Mouse (Mus musculus) megakaryocyte, embryonic 14.5 days (primary cell): ENCODE measurements around the gene Hc. TPM values are rescaled to one million over a fixed set of nuclear protein-coding genes. Genes with fewer than 3 reads are reported as not detected.

ENCODE experiments used
- H3K27me3 ChIP-seq: replicated peaks from 2 replicates; pipeline ENCODE3; 2012; ENCODE audit warnings: inconsistent platforms
- H3K36me3 ChIP-seq: replicated peaks from 2 replicates; pipeline ENCODE3; 2012; ENCODE audit warnings: low read length, inconsistent platforms, mixed read lengths
- H3K4me1 ChIP-seq: 2 replicates; pipeline ENCODE4 v1.6.1; 2012; ENCODE audit warnings: inconsistent platforms
- H3K4me3 ChIP-seq: replicated peaks from 2 replicates; pipeline ENCODE3; 2012; ENCODE audit warnings: moderate library complexity, mild to moderate bottlenecking, inconsistent platforms
- H3K9me3 ChIP-seq: 2 replicates; pipeline ENCODE4 v1.6.1; 2012; ENCODE audit warnings: inconsistent platforms
- FLI1 ChIP-seq: IDR thresholded peaks from 2 replicates; pipeline ENCODE4 v1.6.1; 2012; ENCODE audit warnings: low read length, inconsistent platforms, mixed read lengths
- GATA1 ChIP-seq: IDR thresholded peaks from 3 replicates; pipeline ENCODE4 v1.6.1; 2012; ENCODE audit warnings: mixed read lengths, low read length, inconsistent platforms, borderline replicate concordance
- polyA plus RNA-seq: library from polyadenylated mRNA; stranded (reverse); fragments of >175 nt; gene quantifications from 2 replicates; pipeline ENCODE4 v1.2.3, GENCODE M21; 2012; ENCODE audit warnings: low replicate concordance; ENCODE audit not compliant: insufficient read depth

Hc gene
- polyA plus RNA-seq, 1 experiment, result not detected

GRCm38 (mm10) chr2:34998956-34999355 lies 62.3 kb downstream of the Hc start:
- no peaks in the 10 kb centered on the region for H3K9me3 ChIP-seq
- peaks cover 25% of the 10 kb centered on the region for H3K27me3 ChIP-seq
- no peak for TF ChIP-seq FLI1
- no peak for TF ChIP-seq GATA1
- no peak overlapping the region for H3K4me3 ChIP-seq
- peaks cover 9% of the 10 kb centered on the region for H3K4me1 ChIP-seq
- no peaks in the 10 kb centered on the region for H3K36me3 ChIP-seq

GRCm38 (mm10) chr2:34996506-34996905 lies 64.7 kb downstream of the Hc start:
- H3K27me3 ChIP-seq, result peaks cover 30% of the 10 kb centered on the region
- no peaks in the 10 kb centered on the region for H3K36me3 ChIP-seq
- H3K9me3 ChIP-seq, result no peaks in the 10 kb centered on the region
- H3K4me1 ChIP-seq, result peaks cover 6% of the 10 kb centered on the region
- no peak overlapping the region for H3K4me3 ChIP-seq
- TF ChIP-seq GATA1 (no peak), FLI1 (no peak)

- no peak overlapping the region for H3K4me3 ChIP-seq
- H3K36me3 ChIP-seq, result no peaks in the 10 kb centered on the region
- no peaks in the 10 kb centered on the region for H3K4me1 ChIP-seq
- H3K27me3 ChIP-seq, result peaks cover 35% of the 10 kb centered on the region
- no peaks in the 10 kb centered on the region for H3K9me3 ChIP-seq
- no peak for TF ChIP-seq GATA1
Observed at GRCm38 (mm10) chr2:34993696-34994356, 67.4 kb downstream of the Hc start.

- H3K4me1 ChIP-seq, result no peaks in the 10 kb centered on the region
- no peak for TF ChIP-seq FLI1
- no peak for TF ChIP-seq GATA1
- H3K9me3 ChIP-seq, result no peaks in the 10 kb centered on the region
- no peak overlapping the region for H3K4me3 ChIP-seq
- H3K27me3 ChIP-seq, result peaks cover 33% of the 10 kb centered on the region
- no peaks in the 10 kb centered on the region for H3K36me3 ChIP-seq
Observed at GRCm38 (mm10) chr2:34992729-34993695, 68.2 kb downstream of the Hc start.

GRCm38 (mm10) chr2:34991966-34992365 lies 69.3 kb downstream of the Hc start:
- Histone ChIP-seq H3K4me3 (no peak overlapping the region), H3K4me1 (no peaks in the 10 kb centered on the region), H3K9me3 (no peaks in the 10 kb centered on the region), H3K36me3 (no peaks in the 10 kb centered on the region), H3K27me3 (peaks cover 33% of the 10 kb centered on the region)
- TF ChIP-seq FLI1 (no peak), GATA1 (no peak)

GRCm38 (mm10) chr2:34989749-34990148 lies 71.5 kb downstream of the Hc start:
- peaks cover 4% of the 10 kb centered on the region; the same call in 1 of the 2 replicates for H3K4me1 ChIP-seq
- no peaks in the 10 kb centered on the region for H3K9me3 ChIP-seq
- H3K27me3 ChIP-seq, result peaks cover 24% of the 10 kb centered on the region
- TF ChIP-seq GATA1 (no peak), FLI1 (no peak)
- H3K4me3 ChIP-seq, result no peak overlapping the region
- H3K36me3 ChIP-seq, result no peaks in the 10 kb centered on the region

GRCm38 (mm10) chr2:34987595-34987994 lies 73.6 kb downstream of the Hc start:
- H3K27me3 ChIP-seq, result peaks cover 13% of the 10 kb centered on the region
- no peak overlapping the region for H3K4me3 ChIP-seq
- no peaks in the 10 kb centered on the region for H3K9me3 ChIP-seq
- peaks cover 11% of the 10 kb centered on the region for H3K4me1 ChIP-seq
- TF ChIP-seq FLI1, result no peak
- TF ChIP-seq GATA1, result no peak
- no peaks in the 10 kb centered on the region for H3K36me3 ChIP-seq

GRCm38 (mm10) chr2:34984885-34985284 lies 76.4 kb downstream of the Hc start:
- H3K27me3 ChIP-seq, result peaks cover 13% of the 10 kb centered on the region
- no peaks in the 10 kb centered on the region for H3K36me3 ChIP-seq
- TF ChIP-seq FLI1 (no peak), GATA1 (no peak)
- no peak overlapping the region for H3K4me3 ChIP-seq
- peaks cover 36% of the 10 kb centered on the region for H3K4me1 ChIP-seq
- H3K9me3 ChIP-seq, result no peaks in the 10 kb centered on the region

GRCm38 (mm10) chr2:34982906-34983698 lies 78.1 kb downstream of the Hc start:
- H3K4me1 ChIP-seq, result peaks cover 54% of the 10 kb centered on the region
- no peaks in the 10 kb centered on the region for H3K9me3 ChIP-seq
- H3K36me3 ChIP-seq, result no peaks in the 10 kb centered on the region
- peaks cover 7% of the 10 kb centered on the region for H3K27me3 ChIP-seq
- no peak for TF ChIP-seq FLI1
- no peak for TF ChIP-seq GATA1
- H3K4me3 ChIP-seq, result no peak overlapping the region
